Mouse (Mus musculus) liver, adult 2 months (tissue): Measurements from ENCODE around the gene Pde4d.

Experiments
- CTCF ChIP-seq: fragments of 200-500 bp; IDR thresholded peaks from 2 replicates; pipeline ENCODE4 v1.5.1; 2011; ENCODE audit warnings: low read depth, low read length, control low read depth
- POLR2A ChIP-seq: fragments of 200-500 bp; IDR thresholded peaks from 2 replicates; pipeline ENCODE4 v1.6.1; 2011; ENCODE audit warnings: low read length, control low read depth; ENCODE audit not compliant: insufficient read depth; ENCODE audit errors: extremely low read depth

DNA sequence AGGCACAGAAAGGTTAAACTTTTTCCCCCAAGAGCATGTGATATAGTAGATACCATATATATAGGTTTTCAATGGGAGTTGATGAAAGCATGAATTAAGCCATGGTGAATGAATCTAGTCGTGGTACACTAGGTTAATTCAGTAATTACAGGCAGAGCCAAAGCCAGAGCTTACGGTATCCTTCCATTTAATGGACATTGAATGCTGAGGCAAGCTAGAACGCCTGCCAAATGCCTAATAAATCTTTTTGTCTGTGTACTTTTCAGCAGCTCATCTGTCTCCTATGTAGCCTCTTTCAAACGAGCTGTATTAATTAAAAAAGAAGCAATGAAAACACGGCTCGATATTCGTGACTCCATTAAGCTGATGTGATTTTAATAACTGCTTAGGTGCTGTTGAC, 862.8 kb downstream of the Pde4d start:
- TF ChIP-seq CTCF = no peak
- TF ChIP-seq POLR2A = no peak
